Mouse (Mus musculus) frontal cortex, postnatal 10 days (tissue): ENCODE measurements around the gene Lin7a.
A peak's percentile ranks its signal among the peaks of the same experiment; 100 is the strongest.

Experiments used
- DNase-seq, 2 experiments: peaks; one replicate each; pipeline ENCODE4 v3.0.0; 2022; ENCODE audit warnings: low spot score in 2 of 2, mixed read lengths in 1 of 2

The Lin7a gene

DNA sequence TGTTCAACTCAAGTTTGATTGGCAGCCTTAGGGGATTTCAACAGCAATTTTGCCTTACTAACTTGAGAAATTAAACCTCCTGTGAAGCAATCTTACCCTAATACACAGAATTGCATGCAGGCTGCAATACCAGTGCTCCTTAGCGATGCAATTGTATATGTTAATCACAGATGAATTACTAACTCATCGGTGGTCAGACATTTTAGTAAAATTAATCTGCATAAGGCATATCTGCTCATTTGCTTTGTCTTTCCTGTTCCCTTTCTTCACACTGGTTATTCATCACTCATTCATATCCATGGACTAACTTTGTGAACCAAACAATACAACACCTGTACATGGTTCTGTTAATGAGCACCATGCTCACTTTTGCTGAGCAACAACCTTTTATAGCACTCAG, 20.2 kb upstream of the Lin7a start:
- DNase-seq, result no peak

DNA sequence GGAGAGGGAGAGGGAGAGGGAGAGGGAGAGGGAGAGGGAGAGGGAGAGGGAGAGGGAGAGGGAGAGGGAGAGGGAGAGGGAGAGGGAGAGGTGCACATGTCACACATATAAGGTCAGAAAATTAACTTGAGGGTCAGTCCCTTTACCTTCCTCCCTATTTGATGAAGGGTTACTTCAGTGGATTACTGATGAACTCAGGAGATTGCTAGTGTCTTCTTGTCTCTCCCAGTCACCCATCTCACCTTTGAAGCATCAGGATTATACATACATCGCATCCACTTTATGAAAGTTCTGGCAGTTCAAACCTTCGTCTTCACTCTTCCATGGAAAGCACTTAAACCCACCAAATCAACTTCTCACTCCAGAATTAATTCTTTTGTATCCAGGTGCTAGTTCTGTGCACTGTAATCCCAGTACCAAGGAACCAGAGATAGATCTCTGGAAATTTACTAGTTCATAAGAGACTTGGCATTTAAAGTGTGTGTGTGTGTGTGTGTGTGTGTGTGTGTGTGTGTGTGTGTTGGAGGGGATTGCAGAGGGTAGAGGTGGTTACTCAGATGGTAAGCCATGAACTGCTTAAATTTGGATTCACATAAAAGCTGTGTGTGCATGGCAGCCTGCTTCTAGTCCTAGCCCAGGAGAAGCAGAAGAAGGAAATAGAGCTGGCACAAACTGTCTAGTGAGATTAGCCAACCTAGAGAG, 19.5 kb upstream of the Lin7a start:
- DNase-seq, result no peak

DNA sequence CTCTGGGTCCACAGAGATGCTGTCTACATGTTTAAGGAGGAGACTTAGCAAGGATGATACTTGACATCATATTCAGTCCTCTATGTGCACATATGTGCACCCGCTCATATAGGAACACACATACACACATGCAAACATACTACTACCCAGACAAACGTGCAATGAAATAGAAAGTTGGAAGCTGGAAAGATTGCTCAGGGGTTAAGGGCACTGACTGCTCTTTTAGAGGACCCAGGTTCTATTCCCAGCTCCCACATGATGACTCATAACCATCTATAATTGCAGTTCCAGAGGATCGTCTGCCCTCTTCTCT, 19.0 kb upstream of the Lin7a start:
- DNase-seq, result no peak

DNA sequence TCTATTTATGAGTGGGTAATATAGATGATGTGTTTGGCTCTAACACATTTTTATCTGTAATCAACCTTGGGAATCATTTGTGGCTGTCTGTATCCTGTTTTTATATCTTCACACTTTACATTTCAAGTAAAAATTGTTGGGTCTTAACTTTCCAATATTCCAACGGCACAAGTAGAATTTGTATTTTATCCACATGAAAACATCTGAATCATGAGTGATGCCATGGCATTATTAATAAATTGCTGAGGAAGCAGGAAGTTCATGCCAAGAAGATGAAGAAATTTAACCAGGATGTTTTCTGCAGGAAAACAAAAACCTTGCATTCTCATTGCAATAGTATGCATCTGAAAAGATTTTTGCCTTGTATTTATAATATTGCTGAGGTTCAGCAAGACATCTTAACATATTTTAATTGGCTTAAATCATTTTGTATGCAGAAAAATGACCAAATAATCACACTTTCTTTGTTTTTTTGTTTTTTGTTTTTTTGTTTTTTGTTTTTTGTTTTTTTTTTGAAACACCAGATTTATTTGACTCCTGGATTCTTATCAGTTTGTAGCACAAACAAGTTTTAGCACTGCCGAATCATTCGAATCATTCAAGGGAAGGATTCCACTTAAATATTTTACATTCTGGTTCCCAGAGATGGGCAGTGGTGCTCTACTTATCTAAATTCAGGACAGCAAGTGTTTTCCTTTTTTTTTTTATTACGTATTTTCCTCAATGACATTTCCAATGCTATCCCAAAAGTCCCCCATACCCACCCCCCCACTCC, 18.1 kb upstream of the Lin7a start:
- no peak for DNase-seq

DNA sequence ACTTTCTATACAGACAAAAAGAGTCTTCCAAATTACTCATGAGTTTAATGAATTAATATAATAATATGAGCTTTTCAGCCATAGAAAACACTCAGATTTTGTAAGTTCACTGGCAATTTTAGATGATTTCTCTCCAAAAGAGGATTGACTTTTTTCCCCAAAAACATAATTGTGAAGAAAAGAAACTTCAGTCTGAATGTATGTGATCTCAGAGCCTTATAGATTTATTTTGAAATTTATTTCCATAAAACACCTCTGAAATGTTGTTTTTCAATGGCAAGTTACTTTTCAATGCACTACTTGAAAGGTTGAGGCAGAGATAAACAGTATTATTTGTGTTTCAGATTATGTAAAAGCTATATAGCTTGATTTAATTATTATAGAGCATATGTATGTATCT, 16.8 kb upstream of the Lin7a start:
- no peak for DNase-seq

DNA sequence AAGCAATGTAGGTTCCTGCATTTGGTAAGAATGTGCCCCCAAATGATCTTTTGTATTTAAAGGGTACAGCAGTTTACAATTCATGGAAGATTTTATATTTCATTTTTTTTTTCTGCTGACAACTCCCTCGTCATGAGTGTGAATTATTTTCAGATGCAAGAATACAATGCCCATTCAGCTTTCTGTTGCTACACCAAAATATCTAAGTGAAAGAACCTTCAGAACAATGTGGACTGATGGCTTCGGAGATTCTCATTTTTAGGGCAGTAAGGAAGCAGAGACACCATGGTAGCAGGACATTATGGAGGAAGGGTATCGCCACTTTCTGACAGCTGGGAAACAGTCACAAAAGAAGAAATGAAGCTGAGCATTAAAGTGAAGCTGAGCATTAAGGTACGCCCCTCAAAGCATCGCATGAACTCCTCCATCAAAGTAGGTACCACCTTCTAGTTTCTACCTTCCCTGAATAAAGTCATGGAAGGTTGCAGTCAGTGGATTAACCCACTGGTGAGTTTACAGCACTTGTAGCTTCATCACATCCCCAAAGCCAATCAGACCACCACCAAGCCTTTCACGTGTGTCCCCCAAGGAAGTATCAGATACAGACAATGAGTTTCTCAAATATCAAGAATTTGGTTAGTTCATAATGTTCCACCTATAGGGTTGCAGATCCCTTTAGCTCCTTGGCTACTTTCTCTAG, 16.0 kb upstream of the Lin7a start:
- no peak for DNase-seq

DNA sequence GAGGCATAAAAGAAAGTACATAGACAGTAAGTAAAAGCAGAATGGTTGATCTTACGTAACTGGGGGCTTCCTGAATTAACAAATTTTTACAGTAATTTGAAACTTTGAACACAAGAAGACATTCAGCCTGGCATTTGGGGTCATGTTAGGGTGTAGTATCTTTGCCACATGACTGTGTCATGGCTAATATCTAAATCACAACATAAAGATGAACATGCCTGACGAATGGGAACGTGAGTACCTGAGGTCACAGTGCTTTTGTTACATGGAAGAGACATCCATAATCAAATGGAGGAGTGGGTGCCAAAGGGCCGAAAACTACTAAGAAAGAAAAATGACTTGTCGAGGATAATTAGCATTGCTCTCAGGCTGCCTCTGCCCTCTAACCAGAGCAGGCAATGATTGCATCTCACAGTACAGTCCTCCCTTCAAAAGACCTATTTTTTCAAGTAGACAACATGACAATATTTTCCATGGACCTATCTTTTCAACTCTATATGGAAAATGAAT, 15.0 kb upstream of the Lin7a start:
- no peak for DNase-seq

DNA sequence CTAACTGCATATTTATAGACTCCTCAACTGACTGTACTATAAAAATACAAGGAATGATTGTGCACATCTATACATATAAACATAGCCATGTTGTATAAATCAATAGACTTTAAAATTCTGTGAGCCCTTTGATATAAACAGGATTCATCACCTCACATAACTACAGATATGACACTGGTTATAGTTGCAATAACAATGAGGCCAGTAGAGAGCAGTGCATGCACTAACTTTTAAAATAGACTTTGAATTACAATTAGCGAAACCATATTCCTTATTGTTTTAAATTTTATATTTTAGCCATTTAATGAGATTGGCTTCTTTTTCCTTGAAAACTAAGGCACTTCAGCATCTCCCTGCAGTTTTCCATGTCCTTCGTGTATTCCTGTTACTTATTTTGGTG, 11.1 kb upstream of the Lin7a start:
- DNase-seq, result no peak

DNA sequence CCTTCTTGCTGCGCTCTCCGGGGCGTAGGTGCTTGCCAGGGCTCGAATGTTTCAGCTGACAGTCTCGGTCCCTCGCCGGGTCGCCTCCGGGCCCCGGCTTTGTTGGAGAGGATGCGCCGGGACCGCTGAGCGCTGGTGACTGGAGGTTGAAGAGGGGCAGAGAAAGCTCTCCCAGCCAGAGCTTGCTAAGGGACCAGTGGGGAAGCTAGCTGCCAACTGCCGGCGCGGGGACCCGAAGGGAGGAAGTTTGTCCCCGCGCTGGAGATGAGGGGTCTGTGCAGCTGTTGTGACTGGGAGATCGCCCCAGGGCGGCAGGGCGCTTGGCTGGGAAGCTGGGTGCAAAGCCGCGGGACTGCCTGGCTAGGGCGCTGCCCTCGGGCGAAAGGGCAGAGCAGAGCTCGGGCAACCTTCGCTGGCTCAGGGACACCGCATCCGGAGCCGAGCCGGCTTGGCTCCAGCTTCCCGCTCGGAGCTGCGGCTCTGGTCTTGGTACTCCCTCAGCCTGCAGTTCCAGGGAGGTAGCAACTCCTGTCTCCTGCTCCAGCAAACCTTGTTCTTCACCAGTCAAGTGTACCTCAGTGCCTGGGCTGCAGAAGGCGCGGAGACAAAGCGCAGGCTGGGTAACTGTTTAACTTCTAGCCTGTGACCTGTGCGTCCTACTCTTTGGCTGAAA, 781 bp downstream of the Lin7a start:
- DNase-seq, result peak; percentile 5 to 42

DNA sequence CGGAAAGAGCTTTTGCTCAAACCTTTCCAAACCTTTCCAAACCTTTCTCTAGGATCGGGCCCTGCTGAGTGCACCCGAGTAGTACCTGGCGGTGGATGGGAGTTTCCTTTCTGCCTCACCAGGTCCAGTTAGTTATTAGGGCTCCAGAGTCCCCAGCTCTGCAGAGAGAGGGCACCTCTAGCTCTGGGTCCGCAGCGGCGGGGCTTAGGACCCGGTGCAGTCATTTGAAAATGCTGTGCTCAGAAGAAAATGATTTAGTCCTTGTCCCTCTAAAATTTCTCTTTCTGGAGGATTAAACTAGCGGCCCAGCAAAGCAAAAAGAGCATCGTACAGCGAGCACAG, 1.3 kb downstream of the Lin7a start:
- DNase-seq, result peak; percentile 5 to 17

DNA sequence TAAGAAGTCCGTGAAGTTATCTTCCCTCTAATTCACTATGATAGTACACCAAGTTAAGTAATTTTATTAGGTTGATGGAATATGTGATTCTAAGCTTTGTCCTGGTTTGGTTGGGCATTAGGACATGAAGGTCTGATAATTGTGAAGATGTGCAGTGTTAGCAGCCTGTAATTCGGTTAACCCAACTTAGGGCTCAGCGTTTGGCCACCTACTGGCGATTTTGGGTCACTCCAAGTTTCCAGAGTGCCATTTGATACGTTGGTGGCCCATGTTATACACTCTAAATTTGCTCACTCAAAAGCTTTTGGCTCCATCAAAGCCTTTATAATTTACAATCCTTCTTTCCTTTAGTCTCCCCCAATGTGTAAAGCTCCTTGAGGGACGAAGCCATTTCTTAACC, 2.4 kb downstream of the Lin7a start:
- no peak for DNase-seq

DNA sequence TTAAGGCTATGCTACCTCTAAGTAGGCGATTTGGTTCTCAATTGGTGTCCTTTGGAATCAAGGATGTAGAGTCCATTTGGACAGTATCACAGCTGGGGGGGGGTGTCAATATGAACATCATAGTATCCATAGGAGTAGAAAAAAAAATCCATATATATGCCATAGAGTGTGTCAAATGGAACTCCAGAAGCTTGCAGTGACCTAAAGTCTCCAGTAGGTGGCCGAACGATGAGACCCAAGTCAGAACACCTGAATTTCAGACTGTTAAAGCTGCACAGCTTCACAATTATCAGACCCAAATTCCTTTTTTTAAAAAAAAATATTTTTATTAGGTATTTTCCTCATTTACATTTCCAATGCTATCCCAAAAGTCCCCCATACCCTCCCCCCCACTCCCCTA, 3.3 kb downstream of the Lin7a start:
- no peak for DNase-seq

DNA sequence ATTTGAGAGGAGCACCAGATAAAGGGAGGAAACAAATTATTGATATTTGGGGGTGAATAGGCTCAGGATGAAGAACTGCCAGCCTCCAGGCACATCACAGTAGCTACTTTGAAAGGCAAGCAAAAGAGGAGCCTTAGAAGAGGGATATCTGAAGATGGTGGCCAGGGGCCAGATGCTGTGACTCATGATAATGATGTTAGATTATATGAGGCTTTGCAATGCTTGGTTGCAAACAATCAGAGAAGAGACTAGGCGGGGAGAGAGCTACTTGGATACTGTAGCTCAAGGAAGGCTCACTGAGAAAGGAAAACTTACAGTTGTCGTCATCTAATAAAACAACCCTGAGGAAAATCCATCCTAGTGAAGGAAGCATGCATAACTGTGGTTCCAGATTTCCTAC, 5.2 kb downstream of the Lin7a start:
- no peak for DNase-seq

DNA sequence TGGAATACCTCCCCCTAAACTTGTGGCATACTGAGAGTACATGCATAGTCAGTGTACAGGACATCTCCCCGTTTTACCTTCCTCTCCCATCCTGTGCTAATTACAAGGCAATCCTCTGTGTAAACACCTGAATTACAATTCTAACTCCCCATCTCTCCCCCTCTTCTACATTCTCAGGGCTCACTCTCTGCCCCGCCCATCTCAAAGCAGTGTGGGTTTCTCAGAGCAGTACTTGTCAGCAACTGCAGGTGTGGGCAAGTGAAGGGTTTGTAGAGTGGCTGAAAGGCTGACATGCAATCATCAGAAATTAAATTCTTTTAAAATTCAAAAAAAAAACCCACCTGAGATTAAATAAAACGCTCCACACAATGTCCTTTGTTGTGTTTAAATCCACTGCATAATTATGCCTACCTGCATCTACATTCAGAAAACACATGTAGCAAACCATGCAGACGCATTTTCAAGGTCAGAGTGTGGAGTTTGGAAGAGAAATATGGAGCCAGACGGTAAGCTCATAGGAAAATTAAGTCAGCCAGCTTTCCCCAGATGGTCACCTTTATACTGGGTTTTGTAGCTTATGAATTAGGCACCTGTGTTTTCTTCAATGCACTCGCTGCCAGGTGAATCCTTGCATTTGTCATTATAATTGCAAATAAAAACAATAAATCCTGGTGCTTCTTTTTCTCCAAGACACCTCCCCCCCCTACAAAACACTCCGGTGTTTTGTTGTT, 22.6 kb downstream of the Lin7a start:
- no peak for DNase-seq

DNA sequence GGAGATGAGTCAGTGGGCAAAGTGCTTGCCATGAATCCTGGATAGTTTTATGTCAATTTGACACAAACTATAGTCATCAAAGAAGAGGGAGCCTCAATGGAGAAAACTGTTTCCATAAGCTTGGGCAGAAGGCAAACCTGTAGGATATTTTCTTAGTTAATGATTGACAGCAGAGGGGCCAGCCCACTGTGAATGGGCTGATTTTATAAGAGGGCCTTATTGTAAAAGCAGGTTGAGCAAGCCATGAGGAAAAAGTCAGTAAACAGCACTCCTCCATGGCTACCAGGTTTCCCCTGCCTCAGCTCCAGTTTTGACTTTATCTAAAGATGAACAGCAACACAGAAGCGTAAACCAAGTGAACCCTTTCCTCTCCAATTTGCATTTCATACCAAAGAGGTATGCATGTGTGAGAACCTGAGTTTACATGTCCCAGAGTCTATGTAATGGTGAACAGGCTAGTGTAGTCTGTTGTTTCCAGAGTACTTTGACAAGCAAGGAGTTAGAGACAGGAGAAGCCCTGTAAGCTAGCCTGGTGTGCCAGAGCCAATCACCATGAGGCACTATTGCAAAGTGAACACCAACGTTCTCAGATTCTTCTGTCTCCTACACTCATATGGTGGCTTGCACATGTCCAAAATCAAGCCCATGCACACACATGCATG, 29.2 kb downstream of the Lin7a start:
- DNase-seq, result no peak

DNA sequence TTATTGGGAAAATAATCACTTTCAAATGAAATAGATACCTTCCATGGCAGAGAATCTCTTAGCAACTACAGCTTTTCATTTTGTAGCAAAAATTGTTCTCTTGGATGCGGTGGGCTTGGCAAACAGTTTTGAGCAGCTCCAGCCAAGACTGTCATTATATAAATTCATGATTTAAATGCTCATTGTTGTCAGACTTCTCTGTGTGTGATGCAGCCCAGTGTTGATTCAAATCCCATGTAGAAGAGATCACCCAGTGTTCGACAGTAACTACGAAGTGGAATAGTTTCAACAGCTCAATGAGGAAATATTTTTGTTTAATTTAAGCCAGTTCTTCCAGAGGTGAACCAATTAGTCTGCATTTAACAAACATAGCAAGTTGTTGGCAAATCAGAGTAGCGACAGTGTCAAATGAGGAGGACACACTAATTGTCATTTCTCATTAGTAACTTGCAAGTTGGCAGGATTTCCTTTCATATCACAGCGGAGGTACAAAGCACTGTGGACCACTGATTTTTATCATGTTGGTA, 39.5 kb downstream of the Lin7a start:
- DNase-seq, result no peak

DNA sequence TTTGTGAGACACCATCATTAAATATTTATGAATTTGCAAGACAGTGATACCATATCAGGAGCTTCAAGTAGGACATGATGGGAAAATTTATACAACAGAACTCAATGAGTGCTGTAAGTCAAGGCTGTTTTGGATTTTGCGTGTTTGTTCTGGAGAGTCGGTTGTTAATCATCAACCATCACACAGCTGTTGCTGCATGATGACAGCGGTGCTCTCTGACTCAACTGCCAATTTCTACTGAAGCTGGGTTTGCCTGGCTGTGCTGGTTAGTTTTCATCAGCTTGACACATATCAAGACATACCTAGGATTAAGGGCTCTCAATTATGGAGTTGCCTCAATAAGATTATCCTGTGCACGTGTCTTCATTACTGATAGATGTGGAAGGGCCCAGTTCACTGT, 41.1 kb downstream of the Lin7a start:
- DNase-seq, result no peak

DNA sequence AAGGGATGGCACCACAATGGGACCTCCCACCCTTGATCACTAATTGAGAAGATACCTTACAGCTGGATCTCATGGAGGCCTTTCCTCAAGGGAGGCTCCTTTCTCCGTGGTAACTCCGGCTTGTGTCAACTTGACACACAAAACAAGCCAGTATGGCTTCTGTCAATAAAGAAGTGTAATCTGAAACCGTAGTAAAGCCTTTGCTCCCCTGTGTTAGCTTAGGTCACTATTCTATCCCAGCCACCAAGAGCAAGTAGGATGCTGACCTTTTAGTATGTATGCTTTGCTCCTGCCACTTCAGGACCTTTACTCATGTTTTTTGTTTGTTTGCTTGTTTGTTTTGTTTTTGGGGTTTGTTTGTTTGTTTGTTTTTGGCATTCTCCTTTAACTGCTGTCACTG, 41.9 kb downstream of the Lin7a start:
- DNase-seq, result no peak

DNA sequence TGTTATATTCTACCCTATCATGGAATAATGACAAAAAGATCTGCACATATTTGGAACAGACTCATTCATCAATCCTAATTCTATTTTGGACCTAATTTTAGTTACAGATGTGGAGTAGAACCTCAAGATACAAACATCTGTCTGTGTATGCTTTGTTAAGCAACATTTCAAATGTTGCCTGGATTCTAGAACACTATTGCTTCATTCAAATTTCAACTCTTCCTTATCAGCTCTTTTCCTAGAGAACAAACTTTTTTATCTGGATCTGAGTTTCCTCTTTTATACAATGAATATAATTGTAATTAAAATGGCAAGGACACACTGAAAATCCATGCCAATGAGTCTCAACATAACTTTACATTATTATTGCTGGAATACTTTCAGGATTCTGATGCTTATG, 43.8 kb downstream of the Lin7a start:
- DNase-seq, result no peak

DNA sequence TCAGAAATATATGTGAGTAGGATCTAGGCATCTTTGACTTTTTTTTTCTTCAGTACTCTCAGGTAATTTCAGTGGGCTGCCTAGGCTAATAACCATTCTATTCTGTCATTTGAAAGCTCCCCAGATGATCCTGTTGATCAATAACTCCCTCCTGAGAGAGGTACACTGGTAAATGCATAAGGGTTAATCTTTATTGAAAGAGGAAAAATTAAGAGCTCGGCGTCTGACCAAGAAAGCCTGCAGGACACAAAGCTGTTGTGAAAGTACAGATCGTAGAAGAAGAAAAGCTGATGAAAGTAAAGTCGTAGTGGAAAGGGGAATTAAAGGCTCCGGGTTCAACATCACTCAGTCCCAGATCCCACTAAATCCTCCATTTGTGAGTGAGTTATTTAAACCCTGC, 44.2 kb downstream of the Lin7a start:
- DNase-seq, result no peak

DNA sequence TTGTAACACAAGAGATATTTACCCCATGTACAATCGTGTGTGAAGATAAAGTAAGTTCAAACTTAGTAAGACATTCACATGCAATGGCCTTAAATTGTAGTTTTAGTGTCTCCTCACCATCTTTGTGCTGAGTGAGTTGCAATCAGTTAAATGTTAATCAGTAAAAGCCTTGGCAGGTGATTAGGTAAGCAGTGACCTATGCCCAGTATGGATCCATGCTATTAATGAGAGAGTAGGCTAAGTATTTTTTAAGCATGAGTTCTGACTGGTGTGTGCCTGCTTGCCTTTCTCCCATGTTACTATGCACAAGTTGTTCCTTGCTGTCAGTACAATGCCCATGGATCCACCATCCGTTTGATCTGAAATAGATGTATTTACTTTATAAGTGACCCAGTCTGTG, 44.6 kb downstream of the Lin7a start:
- DNase-seq, result no peak
